Mouse (Mus musculus) gonadal fat pad, adult 2 months (tissue): ENCODE data around the gene Gsk3a. TPM values are rescaled to one million over a fixed set of nuclear protein-coding genes. Genes with fewer than 3 reads are reported as not detected.
"Not testable (repeated sequence)": the region's sequence is repeated elsewhere in the genome, so short reads cannot be mapped to it uniquely, and the experiment has no call there.

Source experiments
- DNase-seq: peaks from one replicate; pipeline ENCODE4 v3.0.0-alpha.2; 2012; ENCODE audit warnings: low read depth
- polyA plus RNA-seq: library from polyadenylated mRNA; depleted of rRNA; stranded (reverse); fragments of >200 nt; gene quantifications from 2 replicates; pipeline ENCODE4 v1.2.3, GENCODE M21; 2012

Gene Gsk3a
- polyA plus RNA-seq, 1 experiment, result 120 TPM

GRCm38 (mm10) chr7:25273259-25274241 lies 35.9 kb upstream of the Gsk3a start:
- no peak for DNase-seq

- DNase-seq, result no peak
These were observed 35.0 kb upstream of the Gsk3a start for GRCm38 (mm10) chr7:25272445-25273258.

DNA sequence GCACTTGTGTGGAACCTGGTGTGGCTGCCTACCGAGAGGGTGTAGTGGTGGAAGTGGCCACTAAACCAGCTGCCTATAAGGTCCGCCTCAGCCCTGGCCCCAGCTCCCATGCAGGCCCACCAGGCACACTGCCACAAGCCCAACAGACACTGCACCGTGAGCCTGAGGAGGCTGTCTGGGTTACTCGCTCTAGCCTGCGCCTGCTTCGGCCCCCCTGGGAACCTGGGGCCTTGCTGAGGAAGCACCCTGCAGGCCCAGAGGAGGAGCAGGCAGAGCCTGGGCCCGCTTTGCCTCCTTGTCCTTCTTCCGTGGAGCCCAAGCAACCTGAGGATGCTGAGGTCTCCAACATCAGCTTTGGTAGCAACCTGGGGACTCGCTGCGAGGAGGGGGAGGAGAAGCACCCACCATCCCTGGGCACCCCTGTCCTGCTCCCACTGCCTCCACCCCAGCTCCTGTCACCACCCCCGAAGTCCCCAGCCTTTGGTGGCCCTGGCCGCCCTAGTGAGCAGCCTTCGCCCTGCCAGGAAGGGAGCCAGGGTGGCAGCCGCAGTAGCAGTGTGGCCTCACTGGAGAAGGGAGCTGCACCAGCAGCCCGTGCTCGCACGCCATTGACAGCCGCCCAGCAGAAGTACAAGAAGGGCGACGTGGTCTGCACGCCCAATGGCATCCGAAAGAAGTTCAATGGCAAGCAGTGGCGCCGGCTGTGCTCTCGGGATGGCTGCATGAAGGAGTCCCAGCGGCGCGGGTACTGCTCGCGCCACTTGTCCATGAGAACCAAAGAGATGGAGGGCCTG lies 34.2 kb upstream of the Gsk3a start:
- no peak for DNase-seq

DNA sequence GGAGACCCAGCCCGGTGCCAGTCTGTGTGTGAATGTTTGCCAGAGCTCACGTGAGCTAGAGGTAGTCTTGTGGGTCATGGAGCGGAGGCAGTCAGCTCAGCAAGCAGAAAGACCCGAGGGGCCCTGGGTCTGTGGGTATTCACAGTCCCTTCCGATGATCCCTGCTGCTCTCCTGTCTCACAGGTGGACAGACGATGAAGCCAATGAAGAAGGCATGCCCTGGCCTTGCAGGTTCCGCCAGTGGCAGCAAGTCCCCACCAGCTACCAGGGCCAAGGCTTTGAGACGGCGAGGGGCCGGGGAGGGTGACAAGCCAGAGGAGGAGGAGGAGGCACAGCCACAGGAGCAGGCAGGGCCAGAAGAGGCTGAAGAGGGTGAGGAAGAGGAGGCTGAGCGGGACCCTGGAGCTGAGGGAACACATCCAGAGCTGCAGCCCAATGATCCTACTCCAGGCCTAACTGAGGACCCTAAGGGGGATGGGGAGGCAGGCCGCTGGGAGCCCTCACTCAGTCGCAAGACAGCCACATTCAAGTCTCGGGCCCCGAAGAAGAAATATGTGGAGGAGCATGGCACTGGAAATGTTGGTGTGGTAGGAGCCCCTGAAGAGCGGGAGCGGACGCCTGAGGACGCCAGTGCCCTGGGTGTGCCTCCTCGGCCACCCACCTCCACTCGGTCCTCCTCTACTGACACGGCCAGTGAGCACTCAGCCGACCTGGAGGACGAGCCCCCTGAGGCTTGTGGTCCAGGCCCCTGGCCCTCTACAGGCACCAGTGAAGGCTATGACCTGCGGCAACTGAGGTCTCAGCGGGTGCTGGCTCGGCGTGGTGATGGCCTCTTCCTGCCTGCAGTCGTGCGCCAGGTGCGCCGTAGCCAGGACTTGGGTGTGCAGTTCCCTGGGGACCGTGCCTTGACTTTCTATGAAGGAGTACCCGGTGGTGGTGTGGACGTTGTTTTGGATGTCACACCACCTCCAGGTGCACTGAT lies 33.3 kb upstream of the Gsk3a start:
- no peak for DNase-seq

DNA sequence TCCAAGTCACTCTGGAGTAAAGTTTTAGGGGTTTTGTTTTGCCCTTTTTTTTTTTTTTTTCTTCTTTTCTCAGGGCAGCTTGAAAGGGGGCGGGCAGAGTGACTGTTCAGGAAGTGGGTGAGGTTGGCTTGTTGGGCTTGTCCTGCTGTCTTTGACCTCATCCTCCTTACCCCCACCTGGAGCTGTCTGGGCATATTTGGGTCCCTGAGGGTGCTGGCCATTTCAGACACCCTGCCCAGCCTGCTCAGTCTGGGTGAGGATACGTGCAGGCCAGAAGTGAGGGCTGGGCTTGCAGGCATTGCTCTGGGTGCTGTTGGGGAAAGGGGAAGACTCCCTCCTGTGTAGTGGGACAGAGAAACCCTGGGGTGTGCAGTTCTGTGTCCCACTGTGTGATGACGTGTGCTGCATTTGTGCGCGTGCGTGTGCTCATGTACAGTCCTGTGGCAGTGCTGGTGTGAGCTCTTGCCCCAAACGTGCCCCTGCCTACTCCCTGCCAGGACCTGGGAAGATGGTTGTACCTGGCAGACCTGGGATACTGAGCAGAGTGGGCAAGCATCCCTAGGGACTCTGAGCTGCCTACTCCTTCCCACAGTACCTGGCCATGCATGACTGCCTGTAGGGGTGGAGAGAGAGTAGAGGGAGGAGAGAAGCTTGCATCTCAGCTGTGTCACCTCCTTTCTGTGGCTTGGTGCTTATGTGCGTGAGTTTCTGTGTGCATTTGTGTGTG lies 32.1 kb upstream of the Gsk3a start:
- DNase-seq, result no peak

DNA sequence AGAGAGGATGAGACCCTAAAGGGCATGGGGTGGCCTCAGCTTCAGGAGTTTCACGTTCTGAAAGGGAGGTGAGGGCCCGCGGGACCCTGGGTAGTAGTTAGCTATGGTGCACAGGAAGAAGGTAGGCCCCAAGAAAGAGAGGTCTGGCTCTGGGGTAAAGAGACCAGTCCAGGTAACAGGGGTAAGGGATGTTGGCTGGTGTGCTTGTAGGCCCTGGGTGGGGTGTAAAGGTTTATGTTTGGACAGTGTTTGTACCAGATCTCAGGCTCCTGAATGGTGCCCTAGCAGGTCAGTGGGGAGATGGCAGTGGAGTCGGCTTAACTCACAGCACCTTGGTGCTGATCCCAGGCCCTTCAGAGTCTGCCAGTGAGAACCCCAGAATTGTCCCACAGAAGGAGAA lies 31.4 kb upstream of the Gsk3a start:
- DNase-seq, result no peak

DNA sequence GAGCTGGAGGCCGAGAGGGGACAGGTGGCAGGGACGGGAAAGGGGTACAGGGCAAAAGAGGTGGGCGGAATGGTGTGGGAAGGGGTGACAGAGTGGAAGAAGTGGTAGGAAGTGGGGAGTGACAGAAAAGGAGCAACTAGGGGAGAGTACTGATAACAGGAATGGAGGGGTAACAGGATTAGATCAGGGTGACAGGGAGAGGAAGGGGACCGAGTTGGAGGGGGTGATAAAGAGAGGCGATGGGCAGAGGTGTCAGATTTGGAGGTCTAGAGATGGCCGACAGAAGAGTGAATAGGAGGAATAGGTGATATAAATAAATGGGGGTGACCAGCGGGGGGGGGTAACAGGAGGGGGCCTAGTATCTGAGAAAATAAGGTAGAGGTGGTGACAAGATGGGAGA lies 30.9 kb upstream of the Gsk3a start:
- no peak for DNase-seq

DNA sequence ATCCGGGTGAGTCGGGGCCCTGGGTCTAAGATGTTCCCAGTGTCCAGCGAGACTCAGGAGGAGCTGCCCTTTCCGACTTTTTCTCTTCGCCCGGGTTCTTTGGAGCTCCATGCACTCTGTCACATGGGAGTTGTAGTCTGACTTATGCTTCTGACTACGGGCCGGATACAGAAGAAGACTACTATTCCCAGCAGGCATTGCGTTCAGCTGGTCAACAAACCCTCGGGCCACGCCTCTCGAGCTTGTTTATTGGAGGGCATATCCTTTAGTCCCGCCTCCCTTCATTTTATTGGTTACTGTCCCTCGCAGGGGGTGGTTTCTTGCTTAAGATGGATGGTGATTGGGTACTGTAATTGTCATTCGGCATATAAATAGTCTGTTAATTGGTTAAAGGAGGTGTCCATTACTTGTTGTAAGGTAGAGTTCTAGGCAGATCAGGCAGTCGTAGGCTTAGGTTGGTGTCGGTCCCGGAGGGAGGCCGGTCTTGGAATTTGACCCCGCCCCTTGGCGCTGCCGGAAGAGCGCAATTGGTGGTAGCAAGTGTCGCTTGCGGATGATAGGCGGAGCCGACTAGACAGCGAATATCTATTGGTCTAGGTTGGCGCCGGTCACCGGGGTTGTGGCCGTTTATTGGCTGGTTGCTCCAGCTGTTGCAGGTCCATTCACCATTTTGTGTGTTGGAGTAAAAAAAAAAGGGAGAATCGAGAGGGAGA lies 30.3 kb upstream of the Gsk3a start:
- peak; percentile 100 for DNase-seq

DNA sequence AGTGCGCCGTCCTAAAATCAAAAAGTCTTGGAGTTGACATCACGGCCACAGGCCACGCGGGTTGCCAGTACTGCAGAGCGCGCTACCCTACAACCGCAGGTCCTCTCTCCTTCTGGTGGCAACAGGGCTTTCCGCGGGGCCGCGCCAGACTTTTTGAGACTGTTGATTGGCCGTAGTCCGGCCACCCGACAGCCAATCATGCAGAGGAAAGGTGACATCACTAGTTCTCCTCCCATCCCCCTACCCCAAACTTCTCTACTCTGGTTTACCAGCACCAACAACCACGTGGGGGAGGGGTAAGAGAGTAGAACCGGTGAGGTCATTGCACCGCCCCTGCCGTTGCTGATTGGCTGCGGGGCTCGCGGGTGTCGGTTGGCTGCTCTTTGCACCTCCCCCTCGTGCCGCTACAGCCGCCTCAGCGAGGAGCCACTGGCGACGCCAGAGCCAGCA lies 29.7 kb upstream of the Gsk3a start, which contains the start of gene Cic:
Gene Cic (plus strand): TSS at position 404 of the 450 bp plus-strand sequence.
- DNase-seq, result peak; percentile 94

- DNase-seq, result no peak
These were observed 28.7 kb upstream of the Gsk3a start for GRCm38 (mm10) chr7:25266180-25266962.

DNA sequence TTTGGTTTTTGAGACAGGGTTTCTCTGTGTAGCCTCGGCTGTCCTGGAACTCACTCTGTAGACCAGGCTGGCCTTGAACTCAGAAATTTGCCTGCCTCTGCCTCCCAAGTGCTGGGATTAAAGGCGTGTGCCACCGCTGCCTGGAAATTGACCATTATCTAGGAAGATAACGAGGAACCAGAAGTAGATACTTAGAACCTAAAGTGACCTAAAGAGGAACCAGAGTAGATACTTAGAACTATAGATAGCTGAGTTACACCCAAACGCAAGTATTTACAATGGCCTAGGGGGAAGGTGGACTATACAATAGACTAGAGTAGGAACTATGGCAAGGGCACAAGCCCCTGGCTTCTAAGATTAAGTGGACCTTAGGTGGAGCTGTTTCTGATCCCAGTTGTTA lies 28.1 kb upstream of the Gsk3a start:
- DNase-seq, result not testable (repeated sequence)

GRCm38 (mm10) chr7:25263968-25264870 lies 26.6 kb upstream of the Gsk3a start:
- no peak for DNase-seq

DNA sequence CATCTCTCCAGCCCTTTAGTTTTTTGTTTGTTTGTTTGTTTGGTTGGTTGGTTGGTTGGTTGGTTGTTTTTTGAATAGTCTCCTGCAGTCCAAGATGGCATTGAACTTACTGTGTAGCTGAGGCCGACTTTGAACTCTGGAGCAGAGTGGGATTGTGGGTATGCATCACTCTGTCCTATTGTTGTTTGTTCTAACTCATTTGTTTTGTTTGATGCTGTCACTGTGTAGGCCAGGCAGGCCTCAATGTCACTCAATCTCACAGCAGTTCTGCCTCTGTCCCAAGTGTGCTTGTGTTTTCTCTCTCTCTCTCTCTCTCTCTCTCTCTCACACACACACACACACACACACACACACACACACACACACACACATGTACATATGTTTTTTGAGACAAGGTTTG lies 24.2 kb upstream of the Gsk3a start:
- no peak for DNase-seq

DNA sequence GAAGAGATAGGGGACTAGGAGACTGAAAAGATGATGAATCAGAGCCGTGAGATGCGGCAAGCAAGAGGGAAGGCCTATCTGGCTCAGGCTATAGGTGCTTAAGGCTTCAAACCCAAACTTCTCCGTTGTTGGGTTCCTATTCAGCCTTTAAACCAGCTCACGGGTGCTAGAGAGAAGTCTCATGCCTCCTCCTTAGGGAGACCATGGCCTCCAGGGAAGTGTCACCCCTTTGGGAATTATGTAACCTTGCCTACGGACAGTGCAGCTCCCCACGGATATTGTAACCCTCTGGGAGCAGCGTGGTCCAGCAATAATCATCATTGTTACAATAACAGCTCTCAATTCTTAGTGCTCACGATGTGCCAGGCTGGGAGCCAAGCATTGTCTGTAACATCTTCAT lies 14.2 kb upstream of the Gsk3a start:
- no peak for DNase-seq

DNA sequence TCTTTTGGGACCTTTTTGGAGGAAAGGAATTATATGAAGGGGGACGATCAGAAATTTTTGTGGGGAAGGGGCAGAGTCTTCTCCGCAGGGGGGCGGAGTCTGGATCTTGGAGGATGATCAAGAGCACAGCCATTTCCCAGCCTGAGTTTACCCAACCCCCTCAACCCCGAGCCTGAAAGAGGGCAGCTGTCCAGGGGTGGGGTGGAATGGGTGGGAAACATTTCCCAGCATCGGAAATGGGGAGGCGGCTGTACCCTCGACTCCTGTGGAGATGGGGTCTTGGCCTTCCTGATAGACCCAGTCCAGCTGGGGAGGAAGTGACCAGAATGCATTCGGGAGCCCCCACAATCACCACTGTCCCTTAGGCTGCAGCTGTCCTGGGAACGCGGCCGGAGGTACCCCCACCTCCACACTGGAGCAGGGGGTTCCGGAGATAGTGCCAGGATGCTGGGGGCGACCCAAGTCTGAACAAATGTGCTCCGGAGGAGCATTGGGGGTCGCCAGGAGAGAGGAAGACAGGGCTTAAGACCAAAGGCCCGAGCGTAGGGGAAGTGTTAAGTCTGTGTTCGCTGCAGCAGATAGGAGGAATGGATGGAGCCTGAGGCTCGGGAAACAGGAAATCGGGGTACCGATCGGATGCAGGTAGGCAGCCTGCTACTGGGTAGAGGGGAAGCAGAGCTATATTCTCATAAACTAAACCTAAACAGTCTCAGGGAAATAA lies 13.6 kb upstream of the Gsk3a start:
- no peak for DNase-seq

GRCm38 (mm10) chr7:25250141-25250972 lies 12.7 kb upstream of the Gsk3a start, which contains the start of gene Erf:
Gene Erf (minus strand): TSS chr7:25250761.
- no peak for DNase-seq
